Mouse (Mus musculus): Measurements from ENCODE around the gene 1700024P04Rik. TPM values are rescaled to one million over a fixed set of nuclear protein-coding genes. Genes with fewer than 3 reads are reported as not detected.

The 1700024P04Rik gene
- polyA plus RNA-seq, 1 experiment from 2014 or later, result not detected

GRCm38 (mm10) chr13:98966583-98966982 is 17.8 kb downstream of the 1700024P04Rik start:
- Histone ChIP-seq H3K4me2 (no peak overlapping the region), H3K27ac (ENCODE audit: low read depth) (no peak overlapping the region), H3K4me3 (ENCODE audit: low read depth, low read length) (no peak overlapping the region), H3K9ac (no peak overlapping the region), H3K4me1 (ENCODE audit: insufficient read depth) (no peaks in the 10 kb centered on the region), H3K36me3 (ENCODE audit: insufficient read depth) (no peaks in the 10 kb centered on the region), H3K9me3 (ENCODE audit: low read depth, low read length) (no peaks in the 10 kb centered on the region), H3K27me3 (ENCODE audit: insufficient read depth, low read length) (no peaks in the 10 kb centered on the region)
- ATAC-seq (ENCODE audit: insufficient read depth) (no peak), DNase-seq (no peak)
- WGBS, result 84% methylated on average over 5 of the region's 5 CpGs
- TF ChIP-seq CTCF (IDR thresholded peaks at IDR 0.05; ENCODE audit: low read depth), result no peak

DNA sequence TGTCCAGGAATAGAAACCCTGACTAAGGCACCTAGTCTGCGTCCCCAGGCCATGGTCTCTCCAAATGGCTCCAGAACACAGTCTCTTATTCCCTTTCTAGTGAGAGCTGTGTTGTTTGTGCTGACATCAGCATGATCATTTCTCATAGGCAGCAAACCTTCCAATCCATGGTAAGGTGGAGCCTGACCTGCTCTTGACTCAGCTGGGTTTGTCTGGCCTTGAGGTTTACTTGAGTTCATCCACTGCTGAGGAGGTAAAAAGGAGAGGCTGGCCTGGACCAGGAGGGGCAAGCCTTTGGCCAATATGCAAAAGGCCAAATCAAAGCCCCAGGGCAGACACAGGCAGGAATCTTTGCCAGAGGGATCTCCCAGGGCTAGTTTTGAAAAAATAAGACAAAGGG is 20.8 kb downstream of the 1700024P04Rik start:
- ATAC-seq (ENCODE audit: insufficient read depth) (no peak), DNase-seq (no peak)
- no peaks in the 10 kb centered on the region for H3K27me3 ChIP-seq (ENCODE audit: insufficient read depth, low read length)
- H3K36me3 ChIP-seq (ENCODE audit: insufficient read depth), result no peaks in the 10 kb centered on the region
- 76% methylated on average over 1 of the region's 1 CpGs for WGBS
- H3K4me1 ChIP-seq (ENCODE audit: insufficient read depth), result no peaks in the 10 kb centered on the region
- H3K9me3 ChIP-seq (ENCODE audit: low read depth, low read length), result no peaks in the 10 kb centered on the region
- H3K27ac ChIP-seq (ENCODE audit: low read depth), result no peak overlapping the region
- no peak overlapping the region for H3K4me3 ChIP-seq (ENCODE audit: low read depth, low read length)
- TF ChIP-seq CTCF (IDR thresholded peaks at IDR 0.05; ENCODE audit: low read depth), result no peak
- H3K4me2 ChIP-seq, result no peak overlapping the region
- no peak overlapping the region for H3K9ac ChIP-seq

GRCm38 (mm10) chr13:98958177-98958576 is 26.2 kb downstream of the 1700024P04Rik start:
- TF ChIP-seq CTCF (IDR thresholded peaks at IDR 0.05; ENCODE audit: low read depth), result no peak
- 49% methylated on average over 2 of the region's 2 CpGs for WGBS
- Histone ChIP-seq H3K4me2 (no peak overlapping the region), H3K9me3 (ENCODE audit: low read depth, low read length) (no peaks in the 10 kb centered on the region), H3K36me3 (ENCODE audit: insufficient read depth) (no peaks in the 10 kb centered on the region), H3K9ac (no peak overlapping the region), H3K4me1 (ENCODE audit: insufficient read depth) (no peaks in the 10 kb centered on the region), H3K27ac (ENCODE audit: low read depth) (no peak overlapping the region), H3K27me3 (ENCODE audit: insufficient read depth, low read length) (no peaks in the 10 kb centered on the region), H3K4me3 (ENCODE audit: low read depth, low read length) (no peak overlapping the region)
- no peak for DNase-seq
- ATAC-seq (ENCODE audit: insufficient read depth), result no peak

DNA sequence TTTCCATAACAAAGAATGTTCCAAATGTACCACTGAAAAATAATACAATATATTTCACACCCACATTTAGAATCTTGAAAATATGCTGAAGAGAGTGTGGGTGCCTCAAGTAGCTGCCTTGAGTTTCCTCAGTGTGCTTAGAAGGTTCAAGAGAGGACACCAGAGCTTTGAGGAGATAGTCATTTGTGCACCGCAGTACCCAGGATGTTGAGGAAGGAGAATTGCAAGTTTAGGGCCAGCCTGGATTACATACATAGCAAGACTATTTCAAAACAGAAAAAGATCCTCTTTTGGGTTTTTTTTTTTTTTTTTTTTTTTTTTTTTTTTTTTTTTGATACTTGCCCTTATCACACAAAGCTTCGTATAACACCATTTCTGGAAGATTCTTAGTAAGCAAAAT is 28.2 kb downstream of the 1700024P04Rik start:
- no peaks in the 10 kb centered on the region for H3K27me3 ChIP-seq (ENCODE audit: insufficient read depth, low read length)
- ATAC-seq (ENCODE audit: insufficient read depth), result no peak
- H3K4me3 ChIP-seq (ENCODE audit: low read depth, low read length), result no peak overlapping the region
- H3K27ac ChIP-seq (ENCODE audit: low read depth), result no peak overlapping the region
- H3K36me3 ChIP-seq (ENCODE audit: insufficient read depth), result no peaks in the 10 kb centered on the region
- no peak for DNase-seq
- H3K4me1 ChIP-seq (ENCODE audit: insufficient read depth), result no peaks in the 10 kb centered on the region
- H3K9ac ChIP-seq, result no peak overlapping the region
- TF ChIP-seq CTCF (IDR thresholded peaks at IDR 0.05; ENCODE audit: low read depth), result no peak
- H3K9me3 ChIP-seq (ENCODE audit: low read depth, low read length), result no peaks in the 10 kb centered on the region
- no peak overlapping the region for H3K4me2 ChIP-seq
- WGBS, result 76% methylated on average over 2 of the region's 2 CpGs

DNA sequence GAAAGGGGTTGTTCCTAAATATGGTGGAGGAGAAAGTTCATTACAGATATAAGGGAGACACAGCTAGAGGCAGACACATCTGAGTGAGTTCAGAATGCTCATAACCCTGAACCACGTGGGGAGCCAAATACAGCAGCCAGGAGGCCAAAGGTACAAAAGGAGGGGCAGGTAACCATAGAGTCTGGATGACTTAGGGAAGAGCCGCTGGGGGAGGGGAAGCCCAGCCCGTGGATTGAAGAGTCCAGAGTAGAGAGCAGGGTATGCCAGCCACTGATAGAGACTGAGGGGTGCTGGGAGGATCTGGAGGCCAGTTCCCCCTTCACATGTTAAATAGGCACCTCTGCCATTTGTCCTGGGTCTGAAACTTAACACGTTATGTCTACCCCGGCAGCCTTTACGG is 28.7 kb downstream of the 1700024P04Rik start:
- ATAC-seq (ENCODE audit: insufficient read depth), result no peak
- no peak overlapping the region for H3K4me3 ChIP-seq (ENCODE audit: low read depth, low read length)
- H3K27me3 ChIP-seq (ENCODE audit: insufficient read depth, low read length), result no peaks in the 10 kb centered on the region
- WGBS, result 51% methylated on average over 6 of the region's 6 CpGs
- TF ChIP-seq CTCF (IDR thresholded peaks at IDR 0.05; ENCODE audit: low read depth), result no peak
- no peaks in the 10 kb centered on the region for H3K9me3 ChIP-seq (ENCODE audit: low read depth, low read length)
- no peak overlapping the region for H3K4me2 ChIP-seq
- no peak overlapping the region; the same call in 1 of the 2 replicates for H3K9ac ChIP-seq
- no peak overlapping the region for H3K27ac ChIP-seq (ENCODE audit: low read depth)
- no peak for DNase-seq
- no peaks in the 10 kb centered on the region for H3K4me1 ChIP-seq (ENCODE audit: insufficient read depth)
- H3K36me3 ChIP-seq (ENCODE audit: insufficient read depth), result no peaks in the 10 kb centered on the region

GRCm38 (mm10) chr13:98955226-98955625 is 29.1 kb downstream of the 1700024P04Rik start:
- Histone ChIP-seq H3K4me3 (ENCODE audit: low read depth, low read length) (no peak overlapping the region), H3K27ac (ENCODE audit: low read depth) (no peak overlapping the region), H3K4me1 (ENCODE audit: insufficient read depth) (no peaks in the 10 kb centered on the region), H3K4me2 (no peak overlapping the region), H3K27me3 (ENCODE audit: insufficient read depth, low read length) (no peaks in the 10 kb centered on the region), H3K9me3 (ENCODE audit: low read depth, low read length) (no peaks in the 10 kb centered on the region), H3K9ac (no peak overlapping the region), H3K36me3 (ENCODE audit: insufficient read depth) (no peaks in the 10 kb centered on the region)
- ATAC-seq (ENCODE audit: insufficient read depth) (no peak), DNase-seq (peak; percentile 15)
- WGBS, result 33% methylated on average over 5 of the region's 5 CpGs
- TF ChIP-seq CTCF (IDR thresholded peaks at IDR 0.05; ENCODE audit: low read depth), result no peak

GRCm38 (mm10) chr13:98953830-98954229 is 30.5 kb downstream of the 1700024P04Rik start:
- Histone ChIP-seq H3K4me3 (ENCODE audit: low read depth, low read length) (no peak overlapping the region), H3K27ac (ENCODE audit: low read depth) (no peak overlapping the region), H3K4me2 (no peak overlapping the region), H3K9me3 (ENCODE audit: low read depth, low read length) (no peaks in the 10 kb centered on the region), H3K9ac (no peak overlapping the region), H3K4me1 (ENCODE audit: insufficient read depth) (no peaks in the 10 kb centered on the region), H3K27me3 (ENCODE audit: insufficient read depth, low read length) (no peaks in the 10 kb centered on the region), H3K36me3 (ENCODE audit: insufficient read depth) (no peaks in the 10 kb centered on the region)
- ATAC-seq (ENCODE audit: insufficient read depth) (no peak), DNase-seq (no peak)
- no peak for TF ChIP-seq CTCF (IDR thresholded peaks at IDR 0.05; ENCODE audit: low read depth)
- WGBS, result 84% methylated on average over 5 of the region's 5 CpGs

DNA sequence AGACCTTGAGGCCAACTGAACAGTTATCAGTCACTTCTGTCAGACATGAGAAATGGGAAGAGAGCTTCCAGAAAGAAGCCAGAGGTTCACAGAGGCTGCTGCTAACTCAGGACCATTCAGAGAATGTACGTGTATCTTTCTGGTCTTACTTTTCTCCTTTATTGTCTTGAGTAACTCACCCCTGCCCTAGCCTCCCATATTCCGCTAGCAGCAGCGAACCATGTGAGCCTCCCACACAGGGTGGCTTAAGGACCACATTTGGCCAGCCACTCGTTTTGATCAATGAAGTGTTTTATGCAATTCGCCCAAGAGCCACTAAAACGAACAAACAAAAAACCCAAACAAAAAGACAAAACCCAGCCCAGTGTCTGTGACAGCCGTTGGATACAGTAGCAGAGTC is 32.4 kb downstream of the 1700024P04Rik start:
- no peak for ATAC-seq (ENCODE audit: insufficient read depth)
- Histone ChIP-seq H3K36me3 (ENCODE audit: insufficient read depth) (no peaks in the 10 kb centered on the region), H3K4me1 (ENCODE audit: insufficient read depth) (no peaks in the 10 kb centered on the region), H3K27me3 (ENCODE audit: insufficient read depth, low read length) (no peaks in the 10 kb centered on the region), H3K4me2 (no peak overlapping the region), H3K27ac (ENCODE audit: low read depth) (no peak overlapping the region), H3K9ac (no peak overlapping the region), H3K4me3 (ENCODE audit: low read depth, low read length) (no peak overlapping the region), H3K9me3 (ENCODE audit: low read depth, low read length) (no peaks in the 10 kb centered on the region)
- TF ChIP-seq CTCF (IDR thresholded peaks at IDR 0.05; ENCODE audit: low read depth), result no peak
- WGBS, result 62% methylated on average over 7 of the region's 7 CpGs
- no peak for DNase-seq

Data from lung, embryonic 14.5 days (tissue).